Mouse (Mus musculus) hindbrain, embryonic 11.5 days (tissue): ENCODE results near the gene Rell1. TPM values are rescaled to one million over a fixed set of nuclear protein-coding genes. Genes with fewer than 3 reads are reported as not detected.

ENCODE experiments used
- ATAC-seq: fragments of 200-750 bp; cut with Nextera tagmentation; 2 replicates; pipeline ENCODE4 v1.8.0; 2017; ENCODE audit warnings: mild to moderate bottlenecking, moderate TSS enrichment, moderate library complexity; ENCODE audit not compliant: low FRiP score
- DNase-seq: peaks from one replicate; pipeline ENCODE4 v3.0.0-alpha.2; 2015; ENCODE audit warnings: low spot score
- H3K27ac ChIP-seq: fragments of 300-500 bp; sonication (generic); 2 replicates; pipeline ENCODE4 v1.5.1; 2014; ENCODE audit warnings: mild to moderate bottlenecking, low read depth, low read length
- H3K27me3 ChIP-seq: fragments of 300-500 bp; sonication (generic); 2 replicates; pipeline ENCODE4 v1.6.1; 2014; ENCODE audit warnings: mild to moderate bottlenecking, low read length, moderate library complexity, mixed read lengths; ENCODE audit not compliant: control insufficient read depth, insufficient read depth
- H3K36me3 ChIP-seq: fragments of 300-500 bp; sonication (generic); 2 replicates; pipeline ENCODE4 v1.6.1; 2014; ENCODE audit warnings: mild to moderate bottlenecking, low read length, moderate library complexity, mixed read lengths; ENCODE audit not compliant: control insufficient read depth, insufficient read depth
- H3K4me1 ChIP-seq: fragments of 300-500 bp; sonication (generic); replicated peaks from 2 replicates; pipeline ENCODE4 v1.6.1; 2014; ENCODE audit warnings: low read length, mixed read lengths; ENCODE audit not compliant: control insufficient read depth, insufficient read depth
- H3K4me2 ChIP-seq: fragments of 300-500 bp; sonication (generic); replicated peaks from 2 replicates; pipeline ENCODE4 v1.6.1; 2014; ENCODE audit warnings: mild to moderate bottlenecking, low read depth, low read length
- H3K4me3 ChIP-seq: fragments of 300-500 bp; sonication (generic); 2 replicates; pipeline ENCODE4 v1.5.1; 2014; ENCODE audit warnings: low read depth, low read length
- H3K9ac ChIP-seq: fragments of 300-500 bp; sonication (generic); 2 replicates; pipeline ENCODE4 v1.6.1; 2014; ENCODE audit warnings: low read depth, low read length
- H3K9me3 ChIP-seq: fragments of 300-500 bp; sonication (generic); 2 replicates; pipeline ENCODE4 v1.6.1; 2016; ENCODE audit warnings: low read length; ENCODE audit not compliant: control insufficient read depth
- WGBS: fragments of 180-500 bp; shearing (Covaris S2); extraction: QIAGEN DNeasy Blood & Tissue Kit; methylation state at CpG from one replicate; pipeline ENCODE4 v1.1.7; 2014; 5-methylcytosine and 5-hydroxymethylcytosine counted together
- polyA plus RNA-seq: library from polyadenylated mRNA; unstranded; fragments of >200 nt; fragmentation: Nextera tagmentation; extraction: Ambion mirVana; gene quantifications from 2 replicates; pipeline ENCODE4 v1.2.1, GENCODE M21; 2014

The Rell1 gene
- polyA plus RNA-seq, 1 experiment from 2014 or later = 10.2 TPM

- Histone ChIP-seq H3K4me1 (no peaks in the 10 kb centered on the region), H3K4me2 (no peak overlapping the region), H3K27me3 (no peaks in the 10 kb centered on the region), H3K36me3 (no peaks in the 10 kb centered on the region), H3K4me3 (no peak overlapping the region), H3K27ac (no peak overlapping the region), H3K9ac (no peak overlapping the region), H3K9me3 (no peaks in the 10 kb centered on the region)
- DNase-seq (no peak), ATAC-seq (no peak)
- 74% methylated on average over 18 of the region's 18 CpGs for WGBS
Observed at GRCm38 (mm10) chr5:63958963-63959708, 9.6 kb downstream of the Rell1 start.

GRCm38 (mm10) chr5:63957607-63958006 is 11.1 kb downstream of the Rell1 start:
- WGBS = 83% methylated on average over 8 of the region's 8 CpGs

GRCm38 (mm10) chr5:63956411-63956810 is 12.3 kb downstream of the Rell1 start:
- no peaks in the 10 kb centered on the region for H3K4me1 ChIP-seq
- no peaks in the 10 kb centered on the region for H3K36me3 ChIP-seq
- H3K4me2 ChIP-seq = no peak overlapping the region
- no peak for ATAC-seq
- no peaks in the 10 kb centered on the region for H3K9me3 ChIP-seq
- H3K27ac ChIP-seq = no peak overlapping the region
- no peak for DNase-seq
- no peak overlapping the region for H3K9ac ChIP-seq
- WGBS = 92% methylated on average over 11 of the region's 11 CpGs
- H3K27me3 ChIP-seq = no peaks in the 10 kb centered on the region
- H3K4me3 ChIP-seq = no peak overlapping the region

More at GRCm38 (mm10) chr5:63957607-63958006, 11.1 kb downstream of the Rell1 start:
- ATAC-seq (no peak), DNase-seq (no peak)
- Histone ChIP-seq H3K4me3 (no peak overlapping the region), H3K36me3 (no peaks in the 10 kb centered on the region), H3K4me2 (no peak overlapping the region), H3K9me3 (no peaks in the 10 kb centered on the region), H3K27ac (no peak overlapping the region), H3K9ac (no peak overlapping the region), H3K27me3 (no peaks in the 10 kb centered on the region), H3K4me1 (no peaks in the 10 kb centered on the region)

GRCm38 (mm10) chr5:63953401-63954032 is 15.2 kb downstream of the Rell1 start:
- no peaks in the 10 kb centered on the region for H3K9me3 ChIP-seq
- H3K36me3 ChIP-seq = no peaks in the 10 kb centered on the region
- no peak overlapping the region for H3K9ac ChIP-seq
- WGBS = 96% methylated on average over 15 of the region's 15 CpGs
- ATAC-seq (no peak), DNase-seq (no peak)
- H3K4me1 ChIP-seq = no peaks in the 10 kb centered on the region
- no peak overlapping the region for H3K27ac ChIP-seq
- H3K27me3 ChIP-seq = no peaks in the 10 kb centered on the region
- H3K4me3 ChIP-seq = no peak overlapping the region
- no peak overlapping the region for H3K4me2 ChIP-seq

GRCm38 (mm10) chr5:63952039-63952438 is 16.7 kb downstream of the Rell1 start:
- no peak overlapping the region for H3K4me3 ChIP-seq
- no peaks in the 10 kb centered on the region for H3K27me3 ChIP-seq
- no peaks in the 10 kb centered on the region for H3K36me3 ChIP-seq
- 81% methylated on average over 6 of the region's 6 CpGs for WGBS
- DNase-seq (no peak), ATAC-seq (no peak)
- no peak overlapping the region for H3K4me2 ChIP-seq
- no peak overlapping the region for H3K27ac ChIP-seq
- H3K9ac ChIP-seq = no peak overlapping the region
- no peaks in the 10 kb centered on the region for H3K9me3 ChIP-seq
- no peaks in the 10 kb centered on the region for H3K4me1 ChIP-seq

- Histone ChIP-seq H3K4me1 (no peaks in the 10 kb centered on the region), H3K4me3 (no peak overlapping the region), H3K27me3 (no peaks in the 10 kb centered on the region), H3K9me3 (no peaks in the 10 kb centered on the region), H3K27ac (no peak overlapping the region), H3K36me3 (no peaks in the 10 kb centered on the region), H3K4me2 (no peak overlapping the region), H3K9ac (no peak overlapping the region)
- ATAC-seq = no peak
- DNase-seq = no peak
- 88% methylated on average over 11 of the region's 11 CpGs for WGBS
Observed at GRCm38 (mm10) chr5:63951421-63951911, 17.2 kb downstream of the Rell1 start.

GRCm38 (mm10) chr5:63949195-63949594 is 19.5 kb downstream of the Rell1 start:
- no peak overlapping the region for H3K4me3 ChIP-seq
- no peak overlapping the region for H3K9ac ChIP-seq
- ATAC-seq (no peak), DNase-seq (no peak)
- no peak overlapping the region for H3K27ac ChIP-seq
- no peaks in the 10 kb centered on the region for H3K4me1 ChIP-seq
- no peaks in the 10 kb centered on the region for H3K36me3 ChIP-seq
- no peaks in the 10 kb centered on the region for H3K9me3 ChIP-seq
- H3K27me3 ChIP-seq = no peaks in the 10 kb centered on the region
- WGBS = 41% methylated on average over 3 of the region's 3 CpGs
- no peak overlapping the region for H3K4me2 ChIP-seq

- no peaks in the 10 kb centered on the region for H3K36me3 ChIP-seq
- 58% methylated on average over 8 of the region's 8 CpGs for WGBS
- DNase-seq = no peak
Observed at GRCm38 (mm10) chr5:63947526-63947925, 21.2 kb downstream of the Rell1 start.

GRCm38 (mm10) chr5:63943291-63943690 is 25.4 kb downstream of the Rell1 start:
- DNase-seq (no peak), ATAC-seq (no peak)
- Histone ChIP-seq H3K36me3 (no peaks in the 10 kb centered on the region), H3K4me1 (no peaks in the 10 kb centered on the region), H3K27me3 (no peaks in the 10 kb centered on the region), H3K4me2 (no peak overlapping the region), H3K4me3 (no peak overlapping the region), H3K9me3 (no peaks in the 10 kb centered on the region), H3K9ac (no peak overlapping the region), H3K27ac (no peak overlapping the region)
- WGBS = 93% methylated on average over 9 of the region's 9 CpGs

More at GRCm38 (mm10) chr5:63947526-63947925, 21.2 kb downstream of the Rell1 start:
- Histone ChIP-seq H3K9me3 (no peaks in the 10 kb centered on the region), H3K9ac (no peak overlapping the region), H3K4me1 (no peaks in the 10 kb centered on the region), H3K27me3 (no peaks in the 10 kb centered on the region), H3K27ac (no peak overlapping the region), H3K4me3 (no peak overlapping the region), H3K4me2 (no peak overlapping the region)
- no peak for ATAC-seq
